Mouse (Mus musculus) forebrain, embryonic 12.5 days (tissue): ENCODE results near the gene Sf3b1. TPM values are rescaled to one million over a fixed set of nuclear protein-coding genes. Genes with fewer than 3 reads are reported as not detected.
"Not testable (repeated sequence)": the region's sequence is repeated elsewhere in the genome, so short reads cannot be mapped to it uniquely, and the experiment has no call there.

Experiments used
- ATAC-seq: fragments of 200-750 bp; cut with Nextera tagmentation; 2 replicates; pipeline ENCODE4 v1.8.0; 2017; ENCODE audit warnings: moderate TSS enrichment; ENCODE audit not compliant: low FRiP score
- H3K27ac ChIP-seq: fragments of 300-500 bp; sonication (generic); 2 replicates; pipeline ENCODE4 v1.5.1; 2016; ENCODE audit warnings: mild to moderate bottlenecking
- H3K27me3 ChIP-seq: fragments of 300-500 bp; sonication (generic); 2 replicates; pipeline ENCODE4 v1.6.1; 2016; ENCODE audit warnings: mild to moderate bottlenecking
- H3K36me3 ChIP-seq: fragments of 300-500 bp; sonication (generic); replicated peaks from 2 replicates; pipeline ENCODE4 v1.6.1; 2016; ENCODE audit warnings: mild to moderate bottlenecking
- H3K4me1 ChIP-seq: fragments of 300-500 bp; sonication (generic); 2 replicates; pipeline ENCODE4 v1.6.1; 2016
- H3K4me2 ChIP-seq: fragments of 300-500 bp; sonication (generic); 2 replicates; pipeline ENCODE4 v1.6.1; 2016; ENCODE audit warnings: mild to moderate bottlenecking, moderate library complexity
- H3K4me3 ChIP-seq: fragments of 300-500 bp; sonication (generic); replicated peaks from 2 replicates; pipeline ENCODE4 v1.5.1; 2016; ENCODE audit warnings: mild to moderate bottlenecking
- H3K9ac ChIP-seq: fragments of 300-500 bp; sonication (generic); 2 replicates; pipeline ENCODE4 v1.6.1; 2016; ENCODE audit warnings: mild to moderate bottlenecking
- H3K9me3 ChIP-seq: fragments of 300-500 bp; sonication (generic); 2 replicates; pipeline ENCODE4 v1.6.1; 2016
- WGBS: fragments of 180-500 bp; shearing (Covaris S2); methylation state at CpG from one replicate; pipeline ENCODE4 v1.1.7; 2016; 5-methylcytosine and 5-hydroxymethylcytosine counted together
- polyA plus RNA-seq: library from polyadenylated mRNA; unstranded; fragments of >200 nt; fragmentation: Nextera tagmentation; extraction: Ambion mirVana; gene quantifications from 2 replicates; pipeline ENCODE4 v1.2.1, GENCODE M21; 2016

Sf3b1 gene
- polyA plus RNA-seq, 1 experiment from 2014 or later, result 376 TPM

DNA sequence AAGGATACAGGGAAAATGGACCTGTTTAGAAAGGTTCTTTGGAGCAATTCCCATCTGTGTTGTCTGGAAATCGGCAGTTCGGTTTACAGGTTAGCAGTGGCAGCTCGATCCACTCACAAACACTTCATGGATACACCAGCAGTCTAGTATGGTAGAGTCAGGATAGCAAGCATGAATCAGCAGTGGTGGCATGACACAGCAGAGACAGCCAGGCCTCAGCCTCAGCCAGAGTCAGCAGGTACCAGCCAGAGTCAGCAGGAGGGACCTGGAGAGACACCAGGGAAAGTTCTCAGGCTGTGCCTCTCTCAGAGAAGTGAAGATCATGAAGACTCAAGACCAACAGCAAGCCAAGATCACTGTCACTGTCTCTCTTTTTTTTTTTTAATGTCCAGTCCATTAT lies 60.4 kb downstream of the Sf3b1 start:
- 93% methylated on average over 3 of the region's 3 CpGs for WGBS
- Histone ChIP-seq H3K4me3 (no peak overlapping the region), H3K4me1 (no peaks in the 10 kb centered on the region), H3K27me3 (no peaks in the 10 kb centered on the region), H3K27ac (no peak overlapping the region), H3K4me2 (no peak overlapping the region), H3K9ac (no peak overlapping the region), H3K36me3 (no peaks in the 10 kb centered on the region), H3K9me3 (no peaks in the 10 kb centered on the region)
- ATAC-seq, result no peak

- Histone ChIP-seq H3K4me3 (no peak overlapping the region), H3K36me3 (no peaks in the 10 kb centered on the region), H3K4me2 (no peak overlapping the region), H3K9me3 (no peaks in the 10 kb centered on the region), H3K27ac (no peak overlapping the region), H3K27me3 (no peaks in the 10 kb centered on the region), H3K4me1 (no peaks in the 10 kb centered on the region), H3K9ac (no peak overlapping the region)
- 76% methylated on average over 11 of the region's 11 CpGs for WGBS
- ATAC-seq, result no peak
These were observed 61.9 kb downstream of the Sf3b1 start for GRCm38 (mm10) chr1:54965159-54965995.

- H3K36me3 ChIP-seq, result no peaks in the 10 kb centered on the region
- 86% methylated on average over 9 of the region's 9 CpGs for WGBS
- H3K4me2 ChIP-seq, result no peak overlapping the region
- no peak overlapping the region for H3K9ac ChIP-seq
- no peaks in the 10 kb centered on the region for H3K4me1 ChIP-seq
- H3K27ac ChIP-seq, result no peak overlapping the region
- no peak for ATAC-seq
- no peak overlapping the region for H3K4me3 ChIP-seq
- no peaks in the 10 kb centered on the region for H3K9me3 ChIP-seq
- no peaks in the 10 kb centered on the region for H3K27me3 ChIP-seq
These were observed 65.6 kb downstream of the Sf3b1 start for GRCm38 (mm10) chr1:54961724-54962123.

DNA sequence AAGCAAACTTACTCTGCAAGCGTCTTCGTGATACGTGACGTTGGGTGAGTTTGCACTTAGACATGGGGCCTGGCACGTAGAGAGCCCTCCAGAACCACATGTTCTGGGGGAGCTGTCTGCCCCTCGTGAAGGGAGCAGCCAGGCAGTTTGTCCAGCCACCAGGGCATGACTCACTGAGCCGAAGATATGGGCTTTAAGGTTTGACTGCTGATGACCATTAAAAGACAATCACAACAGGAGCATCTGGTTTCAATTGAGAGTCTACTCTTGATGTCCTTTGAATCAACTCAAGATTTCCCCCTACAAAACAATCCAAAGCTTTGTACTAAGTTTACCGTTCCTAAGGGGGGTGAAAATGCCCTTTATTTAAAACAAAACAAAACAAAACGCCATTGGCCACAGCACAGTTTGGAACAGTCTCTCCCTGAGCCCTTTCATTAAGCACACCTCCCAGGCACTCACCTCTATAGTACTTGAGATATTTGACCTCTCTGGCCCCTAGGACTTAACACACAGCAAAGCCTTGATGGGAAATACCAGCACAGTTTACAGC lies 66.6 kb downstream of the Sf3b1 start:
- no peak for ATAC-seq
- Histone ChIP-seq H3K9ac (no peak overlapping the region), H3K9me3 (no peaks in the 10 kb centered on the region), H3K27ac (no peak overlapping the region), H3K4me3 (no peak overlapping the region), H3K4me1 (no peaks in the 10 kb centered on the region), H3K27me3 (no peaks in the 10 kb centered on the region), H3K36me3 (no peaks in the 10 kb centered on the region), H3K4me2 (no peak overlapping the region)
- WGBS, result 72% methylated on average over 9 of the region's 9 CpGs

DNA sequence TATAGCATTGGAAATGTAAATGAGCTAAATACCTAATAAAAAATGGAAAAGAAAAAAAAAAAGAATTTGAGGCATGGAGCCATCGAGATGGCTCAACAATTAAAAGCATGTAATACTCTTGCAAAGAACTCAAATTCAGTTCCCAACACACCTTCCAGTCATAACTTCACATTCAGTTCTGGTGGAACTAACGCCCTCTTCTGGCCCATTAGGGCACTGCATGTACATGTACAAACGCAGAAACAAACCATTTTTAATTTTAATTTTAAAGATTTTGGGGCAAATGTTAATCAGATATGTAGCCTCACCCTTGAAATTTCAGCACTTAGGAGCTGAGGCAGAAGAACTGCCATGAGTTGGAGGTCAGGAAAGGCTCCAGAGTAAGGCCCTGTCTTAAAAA lies 68.8 kb downstream of the Sf3b1 start:
- H3K27ac ChIP-seq, result no peak overlapping the region
- H3K9me3 ChIP-seq, result no peaks in the 10 kb centered on the region
- no peak for ATAC-seq
- 73% methylated on average over 3 of the region's 3 CpGs for WGBS
- no peak overlapping the region for H3K9ac ChIP-seq
- H3K4me3 ChIP-seq, result no peak overlapping the region
- no peaks in the 10 kb centered on the region for H3K4me1 ChIP-seq
- H3K36me3 ChIP-seq, result no peaks in the 10 kb centered on the region
- no peak overlapping the region for H3K4me2 ChIP-seq
- no peaks in the 10 kb centered on the region; the same call in 1 of the 2 replicates for H3K27me3 ChIP-seq

DNA sequence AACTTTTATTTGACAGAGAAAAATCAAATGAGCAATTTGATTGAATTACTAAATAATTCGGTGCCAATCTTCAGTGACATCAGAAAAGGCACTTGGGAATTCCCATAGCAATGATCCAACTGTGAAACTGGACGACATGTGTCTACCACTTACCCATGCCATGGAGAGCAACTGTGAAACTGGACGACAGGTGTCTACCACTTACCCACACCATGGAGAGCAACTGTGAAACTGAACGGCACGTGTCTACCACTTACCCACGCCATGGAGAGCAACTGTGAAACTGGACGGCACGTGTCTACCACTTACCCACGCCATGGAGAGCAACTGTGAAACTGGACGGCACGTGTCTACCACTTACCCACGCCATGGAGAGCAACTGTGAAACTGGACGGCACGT lies 70.3 kb downstream of the Sf3b1 start:
- H3K27ac ChIP-seq, H3K9me3 ChIP-seq, H3K4me3 ChIP-seq, ATAC-seq, H3K27me3 ChIP-seq, H3K36me3 ChIP-seq, H3K4me1 ChIP-seq, H3K9ac ChIP-seq, H3K4me2 ChIP-seq: not testable (repeated sequence)
- 92% methylated on average over 14 of the region's 14 CpGs for whole genome bisulfite sequencing

DNA sequence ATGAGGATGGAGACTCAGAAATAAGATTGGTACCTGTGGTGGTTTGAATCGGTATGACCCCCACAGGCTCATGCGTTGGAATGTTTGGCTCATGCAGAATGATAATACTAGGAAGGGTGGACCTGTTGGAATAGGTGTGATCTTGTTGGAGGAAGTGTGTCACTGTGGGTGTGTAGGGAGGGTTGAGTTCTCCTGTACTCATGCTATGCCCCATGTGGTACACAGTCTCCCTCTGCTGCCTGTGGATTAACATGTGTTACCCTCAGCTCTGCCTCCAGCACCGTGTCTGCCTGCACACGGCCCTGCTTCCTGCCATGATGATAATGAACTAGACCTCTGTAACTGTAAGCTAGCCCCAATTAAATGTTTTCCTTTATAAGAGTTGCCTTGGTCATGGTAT lies 72.4 kb downstream of the Sf3b1 start:
- ATAC-seq, result no peak
- H3K9me3 ChIP-seq, result no peaks in the 10 kb centered on the region
- no peak overlapping the region for H3K9ac ChIP-seq
- no peak overlapping the region for H3K27ac ChIP-seq
- 87% methylated on average over 4 of the region's 4 CpGs for WGBS
- no peak overlapping the region for H3K4me2 ChIP-seq
- no peaks in the 10 kb centered on the region for H3K4me1 ChIP-seq
- no peaks in the 10 kb centered on the region; the same call in 1 of the 2 replicates for H3K27me3 ChIP-seq
- no peaks in the 10 kb centered on the region for H3K36me3 ChIP-seq
- H3K4me3 ChIP-seq, result no peak overlapping the region

DNA sequence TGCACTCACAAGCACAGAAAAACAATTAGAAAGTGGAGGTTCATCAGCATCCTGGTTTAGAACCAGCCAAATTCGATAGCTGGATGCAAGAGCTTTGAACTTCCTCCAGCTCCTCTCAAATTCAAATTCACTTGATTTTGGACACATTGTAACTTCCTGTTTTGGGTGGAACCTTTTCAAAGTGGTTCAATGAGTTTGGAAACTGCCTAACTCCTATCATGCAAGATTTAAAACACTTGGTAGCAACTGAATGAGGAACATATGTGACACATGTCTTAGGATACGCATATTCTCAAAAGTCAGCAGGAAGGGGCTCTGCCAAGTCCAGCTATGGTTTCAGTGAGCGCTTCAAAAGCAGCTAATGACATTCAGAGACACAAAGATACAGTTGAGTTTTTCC lies 82.6 kb downstream of the Sf3b1 start:
- H3K4me2 ChIP-seq, result no peak overlapping the region
- no peaks in the 10 kb centered on the region for H3K36me3 ChIP-seq
- H3K4me1 ChIP-seq, result no peaks in the 10 kb centered on the region
- H3K27me3 ChIP-seq, result no peaks in the 10 kb centered on the region
- no peak overlapping the region for H3K27ac ChIP-seq
- H3K9me3 ChIP-seq, result no peaks in the 10 kb centered on the region
- no peak for ATAC-seq
- H3K4me3 ChIP-seq, result no peak overlapping the region
- whole genome bisulfite sequencing, result 85% methylated on average over 3 of the region's 3 CpGs
- no peak overlapping the region for H3K9ac ChIP-seq

DNA sequence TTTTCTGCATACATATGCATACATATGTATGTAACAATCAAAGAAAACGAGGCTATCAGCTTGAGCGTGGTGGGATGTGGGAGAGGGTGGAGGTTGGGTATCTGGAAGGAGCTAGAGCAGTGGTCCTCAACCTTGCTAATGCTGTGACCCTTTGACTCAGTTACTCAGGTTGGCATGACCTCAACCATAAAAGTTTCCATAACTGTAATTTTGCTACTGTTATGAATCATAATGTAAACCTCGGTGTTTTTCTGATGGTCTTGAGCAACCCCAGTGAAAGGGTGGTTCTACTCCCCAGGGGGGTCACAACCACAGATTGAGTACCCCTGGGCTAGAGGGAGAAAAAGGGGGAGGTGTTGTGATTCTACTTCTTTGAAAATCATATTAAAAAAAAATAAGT lies 91.8 kb downstream of the Sf3b1 start:
- H3K27me3 ChIP-seq, result no peaks in the 10 kb centered on the region
- H3K4me3 ChIP-seq, result no peak overlapping the region
- H3K36me3 ChIP-seq, result no peaks in the 10 kb centered on the region
- H3K4me1 ChIP-seq, result no peaks in the 10 kb centered on the region
- no peak for ATAC-seq
- H3K9ac ChIP-seq, result no peak overlapping the region
- H3K9me3 ChIP-seq, result no peaks in the 10 kb centered on the region
- 86% methylated on average over 3 of the region's 3 CpGs for WGBS
- H3K27ac ChIP-seq, result no peak overlapping the region
- H3K4me2 ChIP-seq, result no peak overlapping the region

Other genes with a start within 250 kb of the Sf3b1 start
- gene Ankrd44, start 101.1 kb downstream of the Sf3b1 start, polyA plus RNA-seq, result 19.6 and 21.6 TPM in 2 replicates
- 31.0 and 31.3 TPM in 2 replicates for gene Coq10b, start 25.3 kb upstream of the Sf3b1 start, polyA plus RNA-seq
- gene Hspe1, start 60.7 kb upstream of the Sf3b1 start, polyA plus RNA-seq, result 423 and 430 TPM in 2 replicates
- gene Hspd1, start 60.8 kb upstream of the Sf3b1 start, polyA plus RNA-seq, result 398 and 406 TPM in 2 replicates
- gene Mob4, start 103.8 kb upstream of the Sf3b1 start, polyA plus RNA-seq, result 148 and 157 TPM in 2 replicates
- 10.8 and 11.4 TPM in 2 replicates for gene Rftn2, start 199.3 kb upstream of the Sf3b1 start, polyA plus RNA-seq
- 4.0 and 4.7 TPM in 2 replicates for gene Mars2, start 209.7 kb upstream of the Sf3b1 start, polyA plus RNA-seq